Mouse (Mus musculus) small intestine, adult 2 months (tissue): ENCODE data around the gene Man1c1.

Experiments used
- CTCF ChIP-seq: fragments of 200-500 bp; IDR thresholded peaks from 2 replicates; pipeline ENCODE4 v1.5.1; 2012; ENCODE audit warnings: low read depth, mild to moderate bottlenecking, control low read depth, inconsistent platforms, low read length, moderate library complexity, mixed read lengths; ENCODE audit not compliant: insufficient replicate concordance, insufficient read length; ENCODE audit errors: extremely low read depth
- POLR2A ChIP-seq: fragments of 200-500 bp; IDR thresholded peaks from 2 replicates; pipeline ENCODE4 v1.6.1; 2012; ENCODE audit warnings: low read depth, mild to moderate bottlenecking, control low read depth, inconsistent platforms, low read length, moderate library complexity

DNA sequence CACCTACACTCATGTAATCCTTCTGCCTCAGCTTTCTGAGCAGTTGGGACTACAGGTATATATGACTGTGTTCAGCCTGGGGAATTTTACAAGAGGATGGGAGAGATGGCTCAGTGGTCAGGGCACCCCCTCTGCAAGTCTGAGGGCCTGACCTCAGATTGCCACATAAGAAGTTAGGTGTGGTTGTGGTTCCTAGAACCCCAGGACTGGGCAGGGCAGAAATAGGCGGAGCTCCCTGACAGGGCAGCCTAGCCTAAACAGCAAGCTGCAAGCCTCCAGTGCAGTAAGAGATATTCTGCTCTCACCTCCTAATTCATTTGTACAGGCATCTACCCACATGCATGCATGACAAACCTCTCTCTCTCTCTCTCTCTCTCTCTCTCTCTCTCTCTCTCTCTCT lies 117.5 kb downstream of the Man1c1 start:
- TF ChIP-seq CTCF = no peak
- no peak for TF ChIP-seq POLR2A
